Mouse (Mus musculus) heart, embryonic 15.5 days (tissue): ENCODE measurements around the gene Slc25a35. TPM values are rescaled to one million over a fixed set of nuclear protein-coding genes. Genes with fewer than 3 reads are reported as not detected.

Experiments used
- microRNA-seq: library from miRNA; unstranded; fragments of <30 nt; microRNA quantifications from one replicate; pipeline ENCODE4, GENCODE M21; 2016
- polyA plus RNA-seq: library from polyadenylated mRNA; unstranded; fragments of >200 nt; fragmentation: Nextera tagmentation; extraction: Ambion mirVana; gene quantifications from 2 replicates; pipeline ENCODE4 v1.2.1, GENCODE M21; 2015

The Slc25a35 gene
- polyA plus RNA-seq, 1 experiment from 2014 or later = 2.0 TPM

Small RNAs within 50 kb of the gene (microRNA-seq; reads per million reads assigned to microRNA genes)
- gene Mir3062 = 4.4 reads per million, percentile 15 among the genes with 10 or more reads in this experiment

Other genes starting within 250 kb of the Slc25a35 start
- gene Ndel1, start 96.3 kb upstream of the Slc25a35 start, polyA plus RNA-seq = 65.5 and 69.3 TPM in 2 replicates
- 0.05 and 0.19 TPM in 2 replicates for gene Rnf222, start 79.6 kb upstream of the Slc25a35 start, polyA plus RNA-seq
- gene Rpl26, start 66.5 kb upstream of the Slc25a35 start, polyA plus RNA-seq = 507 and 557 TPM in 2 replicates
- not detected in 2 replicates for gene Odf4, start 41.0 kb upstream of the Slc25a35 start, polyA plus RNA-seq
- gene Arhgef15, start 10.7 kb upstream of the Slc25a35 start, polyA plus RNA-seq = 10.8 and 12.7 TPM in 2 replicates
- 67.4 and 78.4 TPM in 2 replicates for gene Rangrf, start 7.1 kb downstream of the Slc25a35 start, polyA plus RNA-seq
- 14.9 and 18.7 TPM in 2 replicates for gene Pfas, start 40.3 kb downstream of the Slc25a35 start, polyA plus RNA-seq
- 38.3 and 47.5 TPM in 2 replicates for gene Ctc1, start 47.8 kb downstream of the Slc25a35 start, polyA plus RNA-seq
- gene Aurkb, start 77.5 kb downstream of the Slc25a35 start, polyA plus RNA-seq = 64.3 and 92.4 TPM in 2 replicates
- 10.5 and 11.7 TPM in 2 replicates for gene Borcs6, start 91.6 kb downstream of the Slc25a35 start, polyA plus RNA-seq
- gene Tmem107, start 102.7 kb downstream of the Slc25a35 start, polyA plus RNA-seq = 37.0 and 40.9 TPM in 2 replicates
- gene Vamp2, start 120.4 kb downstream of the Slc25a35 start, polyA plus RNA-seq = 82.2 and 96.4 TPM in 2 replicates
- 16.1 and 25.2 TPM in 2 replicates for gene Per1, start 127.1 kb downstream of the Slc25a35 start, polyA plus RNA-seq
- 0.52 and 0.57 TPM in 2 replicates for gene Hes7, start 152.3 kb downstream of the Slc25a35 start, polyA plus RNA-seq
- gene 9130213A22Rik, start 154.5 kb downstream of the Slc25a35 start, polyA plus RNA-seq = 0.51 and 0.60 TPM in 2 replicates
- gene Aloxe3, start 157.8 kb downstream of the Slc25a35 start, polyA plus RNA-seq = 0.18 and 0.37 TPM in 2 replicates
- gene Alox12b, start 188.9 kb downstream of the Slc25a35 start, polyA plus RNA-seq = 0.05 TPM in 2 replicates
- 1.9 and 2.1 TPM in 2 replicates for gene Alox8, start 229.7 kb downstream of the Slc25a35 start, polyA plus RNA-seq